Mouse (Mus musculus): ENCODE measurements around the gene Ifitm2.
"Not testable (repeated sequence)": the region's sequence is repeated elsewhere in the genome, so short reads cannot be mapped to it uniquely, and the experiment has no call there.

Gene Ifitm2

GRCm38 (mm10) chr7:140955758-140956555 is at the start of gene Ifitm2, which contains the start of gene Gm45717:
Gene Ifitm2 (minus strand): TSS chr7:140955987.
Gene Gm45717 (minus strand): TSS chr7:140955937.
- DNase-seq (ENCODE audit: low spot score): peak; percentile 94

DNA sequence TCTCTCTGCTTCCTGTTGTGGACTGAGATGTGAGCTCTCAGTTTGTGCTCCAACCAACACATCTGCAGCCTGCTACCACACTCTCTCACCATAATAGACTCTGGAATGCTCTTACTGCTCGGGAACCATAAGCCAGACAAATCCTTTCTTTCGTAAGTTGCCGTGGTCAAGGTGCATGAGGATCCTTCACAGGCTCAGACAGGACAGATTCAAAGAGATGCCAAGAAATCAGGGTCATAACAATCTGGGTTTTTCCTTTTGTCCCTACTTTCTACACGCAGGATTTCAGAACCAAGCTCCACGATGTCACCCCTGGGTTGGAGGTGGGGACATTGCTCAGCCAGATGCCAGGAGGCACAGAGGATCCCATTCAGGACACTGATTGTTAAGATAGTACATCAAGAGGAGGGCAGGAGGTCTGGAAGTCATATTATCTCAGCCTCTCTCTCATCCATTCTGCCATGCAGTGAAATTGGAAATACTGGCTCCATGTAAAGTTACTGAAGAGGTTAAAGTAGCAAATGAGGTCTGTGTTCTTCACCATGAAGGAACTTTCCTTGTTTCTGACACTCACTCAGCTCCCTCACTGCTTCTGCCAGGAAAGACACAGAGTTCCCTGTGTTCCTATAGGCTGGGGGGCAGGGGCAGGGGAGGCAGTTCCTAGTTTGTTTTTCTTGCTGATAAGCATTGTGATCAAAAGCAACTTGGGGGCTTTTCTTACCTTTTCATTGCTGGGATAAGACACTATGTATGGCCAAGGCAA is 47.6 kb upstream of the Ifitm2 start:
- no peak for DNase-seq (ENCODE audit: low spot score)

GRCm38 (mm10) chr7:141000881-141001708 is 45.3 kb upstream of the Ifitm2 start:
- no peak for DNase-seq (ENCODE audit: low spot score)

- DNase-seq (ENCODE audit: low spot score): no peak
These were observed 43.3 kb upstream of the Ifitm2 start for GRCm38 (mm10) chr7:140998853-140999700.

- DNase-seq (ENCODE audit: low spot score): peak; percentile 16
These were observed 42.0 kb upstream of the Ifitm2 start for GRCm38 (mm10) chr7:140997817-140998216.

DNA sequence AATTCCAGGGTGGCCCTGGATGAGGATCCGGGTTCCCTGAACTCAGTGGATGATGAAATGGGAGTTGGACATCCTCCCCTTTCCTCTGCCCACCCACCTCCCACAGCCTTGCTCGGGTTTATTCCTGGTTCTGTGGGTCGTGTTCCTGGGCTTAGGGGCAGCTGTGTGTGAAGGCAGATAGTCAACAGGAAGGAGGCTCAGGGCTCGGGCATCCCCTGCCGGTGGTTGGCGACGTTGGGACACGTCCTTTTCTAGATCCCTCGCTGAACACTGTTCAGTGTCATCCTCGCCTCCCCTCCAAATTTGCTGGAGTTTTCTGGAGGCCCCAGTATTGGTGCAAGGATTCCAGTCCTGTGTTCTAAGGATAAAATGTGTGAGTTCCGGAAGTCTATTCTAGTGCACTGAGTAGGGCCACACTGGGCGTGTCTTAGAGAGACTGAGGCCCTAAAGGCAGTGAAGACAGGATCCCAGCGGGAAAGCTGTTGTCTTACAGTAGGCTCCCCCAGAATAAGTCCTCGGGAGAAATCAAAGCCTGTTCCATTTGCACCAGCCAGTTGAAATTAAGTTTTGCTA is 35.4 kb upstream of the Ifitm2 start:
- DNase-seq (ENCODE audit: low spot score): no peak

- no peak for DNase-seq (ENCODE audit: low spot score)
These were observed 34.8 kb upstream of the Ifitm2 start for GRCm38 (mm10) chr7:140990622-140991021.

- DNase-seq (ENCODE audit: low spot score): no peak
These were observed 34.4 kb upstream of the Ifitm2 start for GRCm38 (mm10) chr7:140990185-140990584.

DNA sequence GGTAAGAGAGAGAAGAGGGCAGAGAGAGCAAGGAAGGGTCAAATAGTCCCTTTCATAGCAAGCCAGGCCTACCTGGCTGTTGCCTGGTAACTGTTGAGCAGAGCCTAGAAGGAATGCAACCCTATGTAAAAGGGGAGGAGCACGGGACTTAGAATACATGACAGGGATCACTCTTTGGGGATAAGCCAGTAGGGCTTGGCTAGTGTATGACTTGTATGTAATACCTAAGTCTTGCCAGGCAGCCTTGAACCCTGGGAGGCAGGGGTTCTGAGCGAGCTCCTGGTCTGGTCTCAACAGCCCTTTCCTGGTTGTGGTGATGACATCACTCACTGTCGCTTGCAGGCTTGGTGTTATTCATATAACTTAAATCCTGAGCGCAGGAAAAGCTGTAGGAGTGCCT is 33.2 kb upstream of the Ifitm2 start:
- DNase-seq (ENCODE audit: low spot score): no peak

DNA sequence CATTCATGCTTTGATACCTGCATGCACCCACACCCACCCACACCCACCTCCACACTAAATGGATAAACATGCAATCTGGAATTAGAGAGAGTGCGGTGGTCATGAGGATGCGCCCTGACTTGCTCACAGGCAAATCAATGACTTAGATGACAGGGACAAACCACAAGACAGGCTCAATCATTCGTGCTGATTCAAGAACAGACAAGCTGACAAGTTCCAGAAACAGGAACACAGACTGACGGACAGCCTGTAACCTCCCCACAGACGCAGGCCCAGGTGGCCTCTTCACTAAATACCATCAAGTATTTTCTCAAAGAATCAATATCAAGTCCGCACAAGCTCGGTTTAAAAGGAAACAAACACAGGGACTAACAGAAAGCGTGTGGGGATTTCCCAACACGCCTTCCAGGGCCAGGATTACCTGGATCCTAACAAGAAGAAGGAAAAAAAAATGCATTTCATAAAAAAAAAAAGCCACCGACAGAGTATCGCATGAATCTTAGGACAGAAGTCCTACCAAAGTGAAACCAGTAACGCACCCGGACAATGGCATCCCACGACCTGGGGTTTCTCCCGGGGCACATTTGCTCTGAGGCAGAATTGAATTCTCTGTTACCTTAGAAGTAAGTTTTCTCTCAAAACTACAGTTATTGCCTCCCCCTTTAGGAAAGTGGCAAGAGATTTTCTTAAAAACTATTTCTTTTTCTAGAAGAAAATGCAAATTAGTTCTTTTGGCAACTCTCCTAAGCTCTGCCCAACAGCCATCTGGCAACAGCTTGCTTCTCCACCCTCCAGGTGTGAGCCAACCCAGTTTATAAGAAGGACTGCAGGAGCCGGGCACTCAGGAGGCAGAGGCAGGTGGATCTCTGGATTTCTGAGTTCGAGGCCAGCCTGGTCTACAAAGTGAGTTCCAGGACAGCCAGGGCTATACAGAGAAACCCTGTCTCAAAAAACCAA is 31.7 kb upstream of the Ifitm2 start:
- no peak for DNase-seq (ENCODE audit: low spot score)

DNA sequence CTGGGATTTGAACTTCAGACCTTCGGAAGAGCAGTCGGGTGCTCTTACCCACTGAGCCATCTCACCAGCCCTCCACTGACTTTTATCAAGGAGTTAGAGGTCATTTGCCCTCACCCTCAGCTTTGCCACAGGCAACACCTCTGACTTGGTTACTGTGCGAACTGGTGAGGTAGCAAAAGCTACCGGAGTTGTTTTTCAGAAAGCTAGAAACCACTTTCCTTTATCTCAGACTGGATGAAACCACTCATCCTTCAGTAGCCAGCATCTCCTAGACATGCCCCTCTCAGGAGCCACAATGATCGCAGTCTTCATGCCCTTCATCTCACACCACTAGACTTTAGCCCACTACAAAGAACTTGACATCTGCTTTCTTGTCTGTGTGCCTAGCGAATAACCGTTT is 27.2 kb upstream of the Ifitm2 start:
- DNase-seq (ENCODE audit: low spot score): no peak

DNA sequence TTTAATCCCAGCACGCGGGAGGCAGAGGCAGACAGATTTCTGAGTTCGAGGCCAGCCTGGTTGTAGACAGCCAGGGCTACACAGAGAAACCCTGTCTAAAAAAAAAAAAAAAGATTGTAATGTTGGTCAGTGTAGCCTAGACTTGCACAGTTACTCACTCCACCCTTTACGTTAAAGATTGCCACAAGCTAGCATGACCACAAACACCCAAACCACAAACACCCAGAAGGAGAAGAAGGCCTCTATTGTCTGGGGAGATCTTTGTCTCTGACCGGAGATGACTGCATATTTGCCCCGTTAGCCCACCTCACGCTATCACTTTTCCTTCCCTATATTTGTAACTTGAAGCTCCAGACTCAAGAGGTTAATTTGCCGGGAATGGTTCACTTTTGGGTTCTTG is 25.9 kb upstream of the Ifitm2 start:
- DNase-seq (ENCODE audit: low spot score): no peak

DNA sequence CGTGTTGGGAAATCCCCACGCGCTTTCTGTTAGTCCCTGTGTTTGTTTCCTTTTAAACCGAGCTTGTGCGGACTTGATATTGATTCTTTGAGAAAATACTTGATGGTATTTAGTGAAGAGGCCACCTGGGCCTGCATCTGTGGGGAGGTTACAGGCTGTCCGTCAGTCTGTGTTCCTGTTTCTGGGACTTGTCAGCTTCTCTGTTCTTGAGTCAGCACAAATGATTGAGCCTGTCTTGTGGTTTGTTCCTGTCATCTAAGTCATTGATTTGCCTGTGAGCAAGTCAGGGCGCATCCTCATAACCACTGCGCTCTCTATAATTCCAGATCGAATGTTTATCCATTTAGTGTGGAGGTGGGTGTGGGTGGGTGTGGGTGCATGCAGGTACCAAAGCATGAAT is 20.9 kb upstream of the Ifitm2 start:
- not testable (repeated sequence) for DNase-seq (ENCODE audit: low spot score)

- no peak for DNase-seq (ENCODE audit: low spot score)
These were observed 19.7 kb upstream of the Ifitm2 start for GRCm38 (mm10) chr7:140975465-140975864.

- no peak for DNase-seq (ENCODE audit: low spot score)
These were observed 19.2 kb upstream of the Ifitm2 start for GRCm38 (mm10) chr7:140974940-140975339.

GRCm38 (mm10) chr7:140973396-140974165 is 17.8 kb upstream of the Ifitm2 start:
- no peak for DNase-seq (ENCODE audit: low spot score)

GRCm38 (mm10) chr7:140971479-140972171 is 15.8 kb upstream of the Ifitm2 start:
- peak; percentile 72 for DNase-seq (ENCODE audit: low spot score)

- no peak for DNase-seq (ENCODE audit: low spot score)
These were observed 15.1 kb upstream of the Ifitm2 start for GRCm38 (mm10) chr7:140970931-140971330.

Data from lung, postnatal 25 days (tissue).